Mouse (Mus musculus) megakaryocyte, embryonic 14.5 days (primary cell): Measurements from ENCODE around the gene Cfap43. TPM values are rescaled to one million over a fixed set of nuclear protein-coding genes. Genes with fewer than 3 reads are reported as not detected.
A peak's percentile ranks its signal among the peaks of the same experiment; 100 is the strongest.

Experiments used
- H3K27me3 ChIP-seq: replicated peaks from 2 replicates; pipeline ENCODE3; 2012; ENCODE audit warnings: inconsistent platforms
- H3K36me3 ChIP-seq: replicated peaks from 2 replicates; pipeline ENCODE3; 2012; ENCODE audit warnings: low read length, inconsistent platforms, mixed read lengths
- H3K4me1 ChIP-seq: 2 replicates; pipeline ENCODE4 v1.6.1; 2012; ENCODE audit warnings: inconsistent platforms
- H3K4me3 ChIP-seq: replicated peaks from 2 replicates; pipeline ENCODE3; 2012; ENCODE audit warnings: moderate library complexity, mild to moderate bottlenecking, inconsistent platforms
- H3K9me3 ChIP-seq: 2 replicates; pipeline ENCODE4 v1.6.1; 2012; ENCODE audit warnings: inconsistent platforms
- FLI1 ChIP-seq: IDR thresholded peaks from 2 replicates; pipeline ENCODE4 v1.6.1; 2012; ENCODE audit warnings: low read length, inconsistent platforms, mixed read lengths
- GATA1 ChIP-seq: IDR thresholded peaks from 3 replicates; pipeline ENCODE4 v1.6.1; 2012; ENCODE audit warnings: mixed read lengths, low read length, inconsistent platforms, borderline replicate concordance
- polyA plus RNA-seq: library from polyadenylated mRNA; stranded (reverse); fragments of >175 nt; gene quantifications from 2 replicates; pipeline ENCODE4 v1.2.3, GENCODE M21; 2012; ENCODE audit warnings: low replicate concordance; ENCODE audit not compliant: insufficient read depth

The Cfap43 gene
- polyA plus RNA-seq, 1 experiment: not detected

- Histone ChIP-seq H3K9me3 (peaks cover 4% of the 10 kb centered on the region), H3K4me1 (peaks cover 13% of the 10 kb centered on the region), H3K27me3 (peaks cover 33% of the 10 kb centered on the region), H3K4me3 (peak overlapping the region; percentile 92), H3K36me3 (no peaks in the 10 kb centered on the region)
- TF ChIP-seq GATA1 (no peak), FLI1 (no peak)
Observed at GRCm38 (mm10) chr19:47836701-47837526, 82.2 kb downstream of the Cfap43 start.

GRCm38 (mm10) chr19:47835776-47836175 lies 83.3 kb downstream of the Cfap43 start:
- peaks cover 33% of the 10 kb centered on the region for H3K27me3 ChIP-seq
- H3K9me3 ChIP-seq: peaks cover 3% of the 10 kb centered on the region
- H3K4me3 ChIP-seq: no peak overlapping the region
- TF ChIP-seq FLI1 (no peak), GATA1 (no peak)
- H3K36me3 ChIP-seq: no peaks in the 10 kb centered on the region
- peaks cover 13% of the 10 kb centered on the region for H3K4me1 ChIP-seq

GRCm38 (mm10) chr19:47834614-47835013 lies 84.5 kb downstream of the Cfap43 start:
- H3K9me3 ChIP-seq: no peaks in the 10 kb centered on the region
- peaks cover 31% of the 10 kb centered on the region for H3K27me3 ChIP-seq
- no peak overlapping the region for H3K4me3 ChIP-seq
- H3K36me3 ChIP-seq: no peaks in the 10 kb centered on the region
- peaks cover 13% of the 10 kb centered on the region for H3K4me1 ChIP-seq
- TF ChIP-seq GATA1 (no peak), FLI1 (no peak)

GRCm38 (mm10) chr19:47832316-47832715 lies 86.8 kb downstream of the Cfap43 start:
- no peak overlapping the region for H3K4me3 ChIP-seq
- TF ChIP-seq FLI1 (no peak), GATA1 (no peak)
- no peaks in the 10 kb centered on the region for H3K36me3 ChIP-seq
- no peaks in the 10 kb centered on the region for H3K9me3 ChIP-seq
- peaks cover 19% of the 10 kb centered on the region for H3K27me3 ChIP-seq
- peaks cover 13% of the 10 kb centered on the region for H3K4me1 ChIP-seq

GRCm38 (mm10) chr19:47831111-47831510 lies 88.0 kb downstream of the Cfap43 start:
- TF ChIP-seq FLI1: no peak
- TF ChIP-seq GATA1: no peak
- Histone ChIP-seq H3K4me1 (peaks cover 4% of the 10 kb centered on the region), H3K36me3 (no peaks in the 10 kb centered on the region), H3K4me3 (no peak overlapping the region), H3K9me3 (no peaks in the 10 kb centered on the region), H3K27me3 (peaks cover 10% of the 10 kb centered on the region)

- Histone ChIP-seq H3K4me3 (no peak overlapping the region), H3K9me3 (no peaks in the 10 kb centered on the region), H3K36me3 (no peaks in the 10 kb centered on the region), H3K4me1 (peaks cover 4% of the 10 kb centered on the region), H3K27me3 (peaks cover 8% of the 10 kb centered on the region)
- TF ChIP-seq FLI1: no peak
- no peak for TF ChIP-seq GATA1
Observed at GRCm38 (mm10) chr19:47829913-47830450, 89.1 kb downstream of the Cfap43 start.

- Histone ChIP-seq H3K36me3 (no peaks in the 10 kb centered on the region), H3K27me3 (peaks cover 20% of the 10 kb centered on the region), H3K9me3 (no peaks in the 10 kb centered on the region), H3K4me1 (peaks cover 21% of the 10 kb centered on the region), H3K4me3 (no peak overlapping the region)
- TF ChIP-seq FLI1 (no peak), GATA1 (no peak)
Observed at GRCm38 (mm10) chr19:47824026-47824425, 95.1 kb downstream of the Cfap43 start.

- Histone ChIP-seq H3K4me1 (peaks cover 17% of the 10 kb centered on the region), H3K36me3 (no peaks in the 10 kb centered on the region), H3K9me3 (no peaks in the 10 kb centered on the region), H3K27me3 (peaks cover 19% of the 10 kb centered on the region), H3K4me3 (no peak overlapping the region)
- TF ChIP-seq GATA1 (no peak), FLI1 (no peak)
Observed at GRCm38 (mm10) chr19:47822143-47822796, 96.8 kb downstream of the Cfap43 start.

- H3K9me3 ChIP-seq: no peaks in the 10 kb centered on the region
- peaks cover 20% of the 10 kb centered on the region for H3K27me3 ChIP-seq
- H3K36me3 ChIP-seq: no peaks in the 10 kb centered on the region
- TF ChIP-seq GATA1 (no peak), FLI1 (no peak)
- peaks cover 19% of the 10 kb centered on the region for H3K4me1 ChIP-seq
- H3K4me3 ChIP-seq: peak overlapping the region; percentile 85
Observed at GRCm38 (mm10) chr19:47821494-47821872, 97.6 kb downstream of the Cfap43 start.
